Mouse (Mus musculus) kidney, postnatal 36 days (tissue): ENCODE results near the gene Bpifb9b.
"Not testable (repeated sequence)": the region's sequence is repeated elsewhere in the genome, so short reads cannot be mapped to it uniquely, and the experiment has no call there.

Experiments used
- DNase-seq, 2 experiments: peaks; one replicate each; pipeline ENCODE4 v3.0.0; 2021 to 2022; ENCODE audit warnings: mixed read lengths in 2 of 2

Gene Bpifb9b

GRCm38 (mm10) chr2:154306927-154307326, at the start of gene Bpifb9b:
TSS of gene Bpifb9b (plus strand) at chr2:154307227.
- not testable (repeated sequence) for DNase-seq

GRCm38 (mm10) chr2:154257554-154257953, 49.5 kb upstream of the Bpifb9b start, which contains the start of gene Bpifb9a:
TSS of gene Bpifb9a (plus strand) at chr2:154257854.
- DNase-seq: not testable (repeated sequence)

- not testable (repeated sequence) for DNase-seq
These were observed 42.6 kb upstream of the Bpifb9b start for GRCm38 (mm10) chr2:154264397-154264796.

GRCm38 (mm10) chr2:154291866-154292265, 15.2 kb upstream of the Bpifb9b start:
- not testable (repeated sequence) for DNase-seq

GRCm38 (mm10) chr2:154292833-154293232, 14.2 kb upstream of the Bpifb9b start:
- no peak for DNase-seq

- DNase-seq: peak; percentile 28 to 74
These were observed 12.3 kb upstream of the Bpifb9b start for GRCm38 (mm10) chr2:154294746-154295145.

GRCm38 (mm10) chr2:154300496-154300895, 6.5 kb upstream of the Bpifb9b start:
- peak; percentile 57 to 89 for DNase-seq

- DNase-seq: peak in 1 of 2 experiments; percentile 5
These were observed 5.3 kb upstream of the Bpifb9b start for GRCm38 (mm10) chr2:154301763-154302162.

GRCm38 (mm10) chr2:154304604-154305003, 2.4 kb upstream of the Bpifb9b start:
- not testable (repeated sequence) for DNase-seq

- DNase-seq: not testable (repeated sequence)
These were observed 6.7 kb downstream of the Bpifb9b start for GRCm38 (mm10) chr2:154313771-154314170.

- DNase-seq: no peak
These were observed 19.8 kb downstream of the Bpifb9b start for GRCm38 (mm10) chr2:154326852-154327251.

- no peak for DNase-seq
These were observed 28.5 kb downstream of the Bpifb9b start for GRCm38 (mm10) chr2:154335572-154335971.

- DNase-seq: no peak
These were observed 31.1 kb downstream of the Bpifb9b start for GRCm38 (mm10) chr2:154338161-154338560.

GRCm38 (mm10) chr2:154339356-154339755, 32.3 kb downstream of the Bpifb9b start:
- no peak for DNase-seq

- DNase-seq: no peak
These were observed 41.1 kb downstream of the Bpifb9b start for GRCm38 (mm10) chr2:154348152-154348551.

- DNase-seq: not testable (repeated sequence)
These were observed 47.0 kb downstream of the Bpifb9b start for GRCm38 (mm10) chr2:154354000-154354425.

- no peak for DNase-seq
These were observed 60.5 kb downstream of the Bpifb9b start for GRCm38 (mm10) chr2:154367510-154367909.
